Mouse (Mus musculus): ENCODE measurements around the gene Fitm2. TPM values are rescaled to one million over a fixed set of nuclear protein-coding genes. Genes with fewer than 3 reads are reported as not detected.

Gene Fitm2
- polyA plus RNA-seq, 1 experiment, result 10.5 TPM

GRCm38 (mm10) chr2:163452738-163453137, 19.7 kb downstream of the Fitm2 start:
- TF ChIP-seq CTCF (IDR thresholded peaks at IDR 0.05; ENCODE audit: borderline replicate concordance, insufficient read depth, low read length) (no peak), POLR2A (IDR thresholded peaks at IDR 0.05; ENCODE audit: low read depth, low read length) (no peak)
- H3K27ac ChIP-seq (ENCODE audit: insufficient read depth, low read length), result no peak overlapping the region
- no peaks in the 10 kb centered on the region for H3K4me1 ChIP-seq (ENCODE audit: control insufficient read depth, insufficient read depth, low read length)
- H3K4me3 ChIP-seq (ENCODE audit: insufficient read depth, low read length), result no peak overlapping the region

GRCm38 (mm10) chr2:163450668-163451295, 21.6 kb downstream of the Fitm2 start:
- TF ChIP-seq POLR2A (IDR thresholded peaks at IDR 0.05; ENCODE audit: low read depth, low read length) (no peak), CTCF (IDR thresholded peaks at IDR 0.05; ENCODE audit: borderline replicate concordance, insufficient read depth, low read length) (no peak)
- H3K4me1 ChIP-seq (ENCODE audit: control insufficient read depth, insufficient read depth, low read length), result no peaks in the 10 kb centered on the region
- no peak overlapping the region for H3K27ac ChIP-seq (ENCODE audit: insufficient read depth, low read length)
- H3K4me3 ChIP-seq (ENCODE audit: insufficient read depth, low read length), result no peak overlapping the region

- H3K4me1 ChIP-seq (ENCODE audit: control insufficient read depth, insufficient read depth, low read length), result no peaks in the 10 kb centered on the region
- no peak overlapping the region for H3K4me3 ChIP-seq (ENCODE audit: insufficient read depth, low read length)
- H3K27ac ChIP-seq (ENCODE audit: insufficient read depth, low read length), result no peak overlapping the region
- TF ChIP-seq POLR2A (IDR thresholded peaks at IDR 0.05; ENCODE audit: low read depth, low read length) (no peak), CTCF (IDR thresholded peaks at IDR 0.05; ENCODE audit: borderline replicate concordance, insufficient read depth, low read length) (no peak)
These were observed 23.2 kb downstream of the Fitm2 start for GRCm38 (mm10) chr2:163449276-163449675.

- no peak overlapping the region for H3K4me3 ChIP-seq (ENCODE audit: insufficient read depth, low read length)
- no peaks in the 10 kb centered on the region for H3K4me1 ChIP-seq (ENCODE audit: control insufficient read depth, insufficient read depth, low read length)
- TF ChIP-seq POLR2A (IDR thresholded peaks at IDR 0.05; ENCODE audit: low read depth, low read length) (no peak), CTCF (IDR thresholded peaks at IDR 0.05; ENCODE audit: borderline replicate concordance, insufficient read depth, low read length) (no peak)
- no peak overlapping the region for H3K27ac ChIP-seq (ENCODE audit: insufficient read depth, low read length)
These were observed 25.1 kb downstream of the Fitm2 start for GRCm38 (mm10) chr2:163447375-163447774.

GRCm38 (mm10) chr2:163444017-163444416, 28.4 kb downstream of the Fitm2 start:
- Histone ChIP-seq H3K4me1 (ENCODE audit: control insufficient read depth, insufficient read depth, low read length) (no peaks in the 10 kb centered on the region), H3K4me3 (ENCODE audit: insufficient read depth, low read length) (no peak overlapping the region), H3K27ac (ENCODE audit: insufficient read depth, low read length) (no peak overlapping the region)
- TF ChIP-seq CTCF (IDR thresholded peaks at IDR 0.05; ENCODE audit: borderline replicate concordance, insufficient read depth, low read length), result no peak
- TF ChIP-seq POLR2A (IDR thresholded peaks at IDR 0.05; ENCODE audit: low read depth, low read length), result no peak

- no peaks in the 10 kb centered on the region for H3K4me1 ChIP-seq (ENCODE audit: control insufficient read depth, insufficient read depth, low read length)
- no peak overlapping the region for H3K27ac ChIP-seq (ENCODE audit: insufficient read depth, low read length)
- TF ChIP-seq POLR2A (IDR thresholded peaks at IDR 0.05; ENCODE audit: low read depth, low read length) (no peak), CTCF (IDR thresholded peaks at IDR 0.05; ENCODE audit: borderline replicate concordance, insufficient read depth, low read length) (no peak)
- no peak overlapping the region for H3K4me3 ChIP-seq (ENCODE audit: insufficient read depth, low read length)
These were observed 28.9 kb downstream of the Fitm2 start for GRCm38 (mm10) chr2:163443543-163443942.

GRCm38 (mm10) chr2:163439488-163439887, 32.9 kb downstream of the Fitm2 start:
- no peak overlapping the region for H3K27ac ChIP-seq (ENCODE audit: insufficient read depth, low read length)
- TF ChIP-seq POLR2A (IDR thresholded peaks at IDR 0.05; ENCODE audit: low read depth, low read length), result no peak
- no peak for TF ChIP-seq CTCF (IDR thresholded peaks at IDR 0.05; ENCODE audit: borderline replicate concordance, insufficient read depth, low read length)
- no peaks in the 10 kb centered on the region for H3K4me1 ChIP-seq (ENCODE audit: control insufficient read depth, insufficient read depth, low read length)
- no peak overlapping the region for H3K4me3 ChIP-seq (ENCODE audit: insufficient read depth, low read length)

GRCm38 (mm10) chr2:163438619-163439451, 33.6 kb downstream of the Fitm2 start:
- peak overlapping the region; percentile 4; the same call in 1 of the 2 replicates for H3K4me3 ChIP-seq (ENCODE audit: insufficient read depth, low read length)
- no peak overlapping the region for H3K27ac ChIP-seq (ENCODE audit: insufficient read depth, low read length)
- no peaks in the 10 kb centered on the region for H3K4me1 ChIP-seq (ENCODE audit: control insufficient read depth, insufficient read depth, low read length)
- no peak for TF ChIP-seq CTCF (IDR thresholded peaks at IDR 0.05; ENCODE audit: borderline replicate concordance, insufficient read depth, low read length)
- TF ChIP-seq POLR2A (IDR thresholded peaks at IDR 0.05; ENCODE audit: low read depth, low read length), result no peak

GRCm38 (mm10) chr2:163438246-163438618, 34.2 kb downstream of the Fitm2 start, which contains the start of gene Gdap1l1:
TSS of gene Gdap1l1 (plus strand) at chr2:163438476.
- TF ChIP-seq POLR2A (IDR thresholded peaks at IDR 0.05; ENCODE audit: low read depth, low read length) (no peak), CTCF (IDR thresholded peaks at IDR 0.05; ENCODE audit: borderline replicate concordance, insufficient read depth, low read length) (no peak)
- Histone ChIP-seq H3K4me1 (ENCODE audit: control insufficient read depth, insufficient read depth, low read length) (no peaks in the 10 kb centered on the region), H3K27ac (ENCODE audit: insufficient read depth, low read length) (no peak within 1 kb of the TSS), H3K4me3 (ENCODE audit: insufficient read depth, low read length) (peak within 1 kb of the TSS; percentile 4)

GRCm38 (mm10) chr2:163437800-163438199, 34.6 kb downstream of the Fitm2 start:
- Histone ChIP-seq H3K4me1 (ENCODE audit: control insufficient read depth, insufficient read depth, low read length) (no peaks in the 10 kb centered on the region), H3K4me3 (ENCODE audit: insufficient read depth, low read length) (no peak overlapping the region), H3K27ac (ENCODE audit: insufficient read depth, low read length) (no peak overlapping the region)
- no peak for TF ChIP-seq POLR2A (IDR thresholded peaks at IDR 0.05; ENCODE audit: low read depth, low read length)
- TF ChIP-seq CTCF (IDR thresholded peaks at IDR 0.05; ENCODE audit: borderline replicate concordance, insufficient read depth, low read length), result no peak

Measured in embryonic fibroblast, embryonic 13.5 days (primary cell).